Mouse (Mus musculus): ENCODE data around the gene Foxd2. TPM values are rescaled to one million over a fixed set of nuclear protein-coding genes. Genes with fewer than 3 reads are reported as not detected.

The Foxd2 gene
- polyA plus RNA-seq, 1 experiment from 2014 or later, result 2.0 TPM

DNA sequence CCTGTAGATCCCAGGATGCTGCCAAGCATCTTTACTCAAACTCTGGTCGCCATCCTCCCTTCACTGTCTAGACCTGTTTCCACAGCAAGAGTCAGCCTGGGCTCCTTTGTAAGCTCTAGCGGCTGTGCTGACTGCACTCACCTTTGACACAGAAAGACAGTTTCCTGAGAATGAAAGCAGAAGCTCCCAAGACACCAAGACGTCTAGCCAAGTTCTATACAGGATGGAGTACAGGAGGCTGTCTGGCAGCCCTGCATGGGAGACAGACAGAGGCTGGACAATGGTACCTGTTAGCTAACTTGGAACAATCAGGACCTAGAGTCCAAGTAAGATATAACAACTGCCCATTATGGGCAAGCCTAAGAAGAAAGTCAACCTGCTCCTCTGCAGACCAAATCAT, 8.8 kb downstream of the Foxd2 start:
- Histone ChIP-seq H3K9ac (no peak overlapping the region), H3K4me1 (peaks cover 6% of the 10 kb centered on the region; the same call in 1 of the 2 replicates), H3K27me3 (peaks cover 97% of the 10 kb centered on the region), H3K9me3 (no peaks in the 10 kb centered on the region), H3K27ac (no peak overlapping the region), H3K4me3 (no peak overlapping the region), H3K36me3 (no peaks in the 10 kb centered on the region), H3K4me2 (no peak overlapping the region)
- no peak for ATAC-seq (ENCODE audit: insufficient number of reproducible peaks, insufficient read depth, low FRiP score, low TSS enrichment, low read depth)
- WGBS, result 7% methylated on average over 3 of the region's 3 CpGs

DNA sequence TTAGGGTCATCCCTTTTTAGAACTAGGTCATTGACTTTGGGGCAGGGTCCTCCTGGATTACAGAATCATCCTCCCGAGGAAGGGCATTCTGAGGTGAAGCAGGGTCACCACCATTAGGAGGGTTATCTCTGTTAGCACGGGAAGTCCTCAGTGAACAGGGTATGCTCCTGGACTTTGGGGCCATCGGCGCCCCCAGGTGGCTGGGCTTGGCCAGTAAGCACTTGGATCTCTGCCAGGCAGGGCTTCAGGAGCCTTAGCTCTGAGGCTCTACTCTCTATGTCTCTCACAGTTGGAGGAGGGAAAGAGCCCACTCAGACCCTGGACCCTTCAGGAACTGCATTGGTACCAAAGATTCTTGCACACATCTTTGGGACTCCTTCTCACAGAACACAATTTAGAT, 10.8 kb downstream of the Foxd2 start:
- no peak for ATAC-seq (ENCODE audit: insufficient number of reproducible peaks, insufficient read depth, low FRiP score, low TSS enrichment, low read depth)
- Histone ChIP-seq H3K4me3 (no peak overlapping the region), H3K4me2 (no peak overlapping the region), H3K9ac (no peak overlapping the region), H3K27me3 (peaks cover 80% of the 10 kb centered on the region), H3K27ac (no peak overlapping the region), H3K36me3 (no peaks in the 10 kb centered on the region), H3K4me1 (peaks cover 5% of the 10 kb centered on the region; the same call in 1 of the 2 replicates), H3K9me3 (no peaks in the 10 kb centered on the region; the same call in 1 of the 2 replicates)
- 5% methylated on average over 4 of the region's 4 CpGs for whole genome bisulfite sequencing

DNA sequence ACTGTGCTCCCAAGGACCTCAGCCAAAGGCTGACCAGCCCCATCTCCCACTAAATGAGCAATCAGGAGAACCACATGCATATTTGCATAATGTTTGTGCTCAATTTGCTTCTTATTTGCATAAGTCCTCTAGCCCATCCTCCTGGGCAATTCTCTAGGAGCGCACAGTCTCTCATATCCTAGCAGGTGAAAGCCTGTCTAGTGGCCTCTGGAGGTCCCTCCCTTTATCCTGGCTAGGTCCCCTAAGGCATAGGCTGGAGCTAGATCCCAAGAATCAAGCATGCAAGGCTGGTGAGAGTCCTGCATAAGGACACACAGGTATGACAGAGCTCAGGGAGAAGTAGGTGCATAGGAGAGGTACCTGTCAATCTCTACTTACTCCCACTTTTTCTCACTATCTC, 26.4 kb downstream of the Foxd2 start:
- H3K4me3 ChIP-seq, result no peak overlapping the region
- no peak overlapping the region for H3K4me2 ChIP-seq
- WGBS, result 90% methylated on average over 1 of the region's 1 CpGs
- no peak for ATAC-seq (ENCODE audit: insufficient number of reproducible peaks, insufficient read depth, low FRiP score, low TSS enrichment, low read depth)
- H3K27me3 ChIP-seq, result peaks cover 13% of the 10 kb centered on the region
- H3K9ac ChIP-seq, result no peak overlapping the region
- H3K36me3 ChIP-seq, result no peaks in the 10 kb centered on the region
- H3K9me3 ChIP-seq, result no peaks in the 10 kb centered on the region
- H3K4me1 ChIP-seq, result no peaks in the 10 kb centered on the region
- H3K27ac ChIP-seq, result no peak overlapping the region

DNA sequence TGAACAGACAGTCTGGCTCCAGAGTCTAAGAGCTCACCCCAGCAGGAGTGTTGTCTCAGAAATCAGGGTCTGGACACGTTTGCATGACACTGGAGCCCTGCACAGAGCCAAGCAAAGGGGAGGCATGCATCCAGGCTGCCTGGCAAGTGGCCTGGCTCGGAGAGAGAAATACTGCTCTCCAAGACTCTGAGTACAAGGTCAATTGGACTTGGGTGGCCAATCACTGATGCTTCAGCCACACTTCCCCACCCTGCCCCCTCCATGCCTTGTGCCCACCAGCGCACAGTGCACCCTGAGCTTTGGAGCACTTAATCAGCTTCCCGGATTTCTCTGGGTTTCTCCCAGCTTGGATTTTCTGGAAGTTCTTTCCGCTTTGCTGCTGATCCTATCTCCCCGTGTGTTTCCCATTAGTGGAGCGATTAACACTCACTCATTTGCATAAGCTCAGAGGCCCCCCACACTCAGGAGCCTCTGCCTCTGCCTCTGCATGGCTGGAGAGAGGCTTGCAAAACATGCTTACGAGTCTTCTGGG, 32.2 kb downstream of the Foxd2 start:
- Histone ChIP-seq H3K27me3 (peaks cover 16% of the 10 kb centered on the region), H3K27ac (no peak overlapping the region), H3K4me3 (no peak overlapping the region), H3K9me3 (no peaks in the 10 kb centered on the region), H3K4me2 (no peak overlapping the region), H3K9ac (no peak overlapping the region), H3K4me1 (peaks cover 9% of the 10 kb centered on the region), H3K36me3 (no peaks in the 10 kb centered on the region)
- no peak for ATAC-seq (ENCODE audit: insufficient number of reproducible peaks, insufficient read depth, low FRiP score, low TSS enrichment, low read depth)
- 12% methylated on average over 8 of the region's 8 CpGs for whole genome bisulfite sequencing

DNA sequence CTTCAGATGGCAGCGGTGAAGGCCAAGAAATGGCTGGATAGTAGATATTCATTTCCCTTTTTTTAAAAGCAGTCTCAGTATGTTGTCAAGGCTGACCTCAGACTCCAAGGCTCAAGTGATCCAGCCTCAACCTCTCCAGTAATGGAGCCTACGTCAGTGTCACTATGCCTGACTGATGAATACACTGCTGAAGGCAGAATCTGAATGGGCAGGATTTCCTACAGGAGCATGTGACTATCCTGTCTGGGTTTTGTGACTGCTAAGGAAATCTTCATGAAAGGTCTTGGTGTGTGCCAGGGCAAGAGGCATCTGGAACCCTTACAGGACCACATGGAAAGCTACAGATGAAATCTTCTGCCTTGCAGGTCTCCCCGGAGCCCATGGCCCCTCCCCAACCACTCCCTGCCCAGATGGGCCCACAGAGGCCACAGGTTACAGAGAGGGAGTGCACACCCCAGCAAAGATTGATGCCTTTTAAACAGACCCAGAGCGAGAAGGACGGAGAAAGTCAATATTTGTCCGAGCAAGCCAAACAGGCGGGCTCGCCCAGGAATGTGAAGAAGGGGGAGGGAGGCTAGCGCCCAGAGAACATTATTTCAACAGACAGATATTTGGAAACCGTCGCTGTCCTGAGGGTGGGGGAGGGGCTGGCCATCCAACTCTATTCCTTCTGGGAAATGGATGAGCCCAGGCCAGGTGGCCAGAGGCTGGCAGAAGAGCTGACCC, 38.7 kb downstream of the Foxd2 start:
- H3K9me3 ChIP-seq, result no peaks in the 10 kb centered on the region
- no peak overlapping the region for H3K4me3 ChIP-seq
- H3K4me2 ChIP-seq, result no peak overlapping the region
- 57% methylated on average over 11 of the region's 11 CpGs for WGBS
- no peak for ATAC-seq (ENCODE audit: insufficient number of reproducible peaks, insufficient read depth, low FRiP score, low TSS enrichment, low read depth)
- H3K27me3 ChIP-seq, result peaks cover 28% of the 10 kb centered on the region; the same call in 1 of the 2 replicates
- H3K4me1 ChIP-seq, result peaks cover 13% of the 10 kb centered on the region; the same call in 1 of the 2 replicates
- no peak overlapping the region for H3K27ac ChIP-seq
- no peak overlapping the region for H3K9ac ChIP-seq
- no peaks in the 10 kb centered on the region for H3K36me3 ChIP-seq

DNA sequence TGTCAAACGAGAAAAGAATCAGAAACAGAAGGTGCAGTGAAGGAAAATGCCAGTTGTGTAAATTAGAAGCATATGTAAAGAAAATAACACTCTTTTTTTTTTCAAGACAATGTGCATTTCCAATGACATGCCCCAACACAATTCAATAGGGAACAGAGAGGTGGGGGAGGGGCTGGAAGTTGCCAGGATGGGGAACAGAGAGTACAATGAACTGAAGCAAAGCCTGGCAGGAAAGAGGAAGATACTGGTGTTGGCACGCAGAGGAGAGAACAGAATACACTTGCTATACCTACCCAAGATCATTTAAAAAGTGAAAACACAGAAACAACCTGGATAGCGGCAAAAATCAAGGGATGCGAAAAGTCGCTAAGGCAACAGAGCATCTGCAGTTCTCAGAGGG, 45.5 kb downstream of the Foxd2 start:
- Histone ChIP-seq H3K27ac (no peak overlapping the region), H3K36me3 (no peaks in the 10 kb centered on the region), H3K9ac (no peak overlapping the region), H3K4me1 (peaks cover 13% of the 10 kb centered on the region; the same call in 1 of the 2 replicates), H3K4me2 (no peak overlapping the region), H3K27me3 (peaks cover 28% of the 10 kb centered on the region), H3K4me3 (no peak overlapping the region), H3K9me3 (no peaks in the 10 kb centered on the region)
- no peak for ATAC-seq (ENCODE audit: insufficient number of reproducible peaks, insufficient read depth, low FRiP score, low TSS enrichment, low read depth)
- 67% methylated on average over 5 of the region's 5 CpGs for WGBS

DNA sequence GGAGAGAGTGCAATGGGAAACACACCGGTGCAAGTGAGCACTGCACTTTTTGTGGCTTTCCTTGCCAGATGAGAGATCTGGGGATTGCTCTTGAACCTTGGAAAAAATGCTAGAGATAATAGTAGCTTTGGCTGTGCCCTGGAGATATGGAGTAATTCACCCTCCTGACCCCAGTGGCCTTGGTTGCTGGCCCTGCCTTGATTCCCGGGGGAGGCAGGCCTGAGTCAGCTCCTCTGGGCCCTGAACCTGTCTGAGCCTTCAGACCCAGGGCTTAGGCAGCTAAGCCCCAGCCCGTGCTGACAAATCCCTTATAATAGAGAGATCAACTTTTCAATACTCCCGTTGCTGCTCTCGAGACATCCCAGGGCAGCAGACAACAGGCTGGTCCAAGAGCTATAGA, 50.2 kb downstream of the Foxd2 start:
- no peak for ATAC-seq (ENCODE audit: insufficient number of reproducible peaks, insufficient read depth, low FRiP score, low TSS enrichment, low read depth)
- H3K27me3 ChIP-seq, result peaks cover 32% of the 10 kb centered on the region

More for the DNA sequence above, 50.2 kb downstream of the Foxd2 start:
- Histone ChIP-seq H3K4me2 (no peak overlapping the region), H3K4me1 (no peaks in the 10 kb centered on the region), H3K9ac (no peak overlapping the region), H3K4me3 (no peak overlapping the region), H3K36me3 (no peaks in the 10 kb centered on the region), H3K9me3 (no peaks in the 10 kb centered on the region), H3K27ac (no peak overlapping the region)
- WGBS, result 32% methylated on average over 5 of the region's 5 CpGs

Other genes starting within 250 kb of the Foxd2 start
- gene Gm12830, start 87.2 kb downstream of the Foxd2 start, polyA plus RNA-seq (2015; fragmentation: Nextera tagmentation; extraction: Ambion mirVana), result not detected in 2 replicates
- gene Foxe3, start 17.1 kb upstream of the Foxd2 start, polyA plus RNA-seq (2015; fragmentation: Nextera tagmentation; extraction: Ambion mirVana), result not detected in 2 replicates
- 99.5 and 103 TPM in 2 replicates for gene Cmpk1, start 78.4 kb upstream of the Foxd2 start, polyA plus RNA-seq (2015; fragmentation: Nextera tagmentation; extraction: Ambion mirVana)
- gene Stil, start 91.3 kb upstream of the Foxd2 start, polyA plus RNA-seq (2015; fragmentation: Nextera tagmentation; extraction: Ambion mirVana), result 12.4 and 12.5 TPM in 2 replicates
- gene Tal1, start 147.6 kb upstream of the Foxd2 start, polyA plus RNA-seq (2015; fragmentation: Nextera tagmentation; extraction: Ambion mirVana), result 1.4 and 1.7 TPM in 2 replicates
- gene Pdzk1ip1, start 179.8 kb upstream of the Foxd2 start, polyA plus RNA-seq (2015; fragmentation: Nextera tagmentation; extraction: Ambion mirVana), result 8.7 and 12.3 TPM in 2 replicates
- 0.08 and 0.15 TPM in 2 replicates for gene Cyp4x1, start 225.4 kb upstream of the Foxd2 start, polyA plus RNA-seq (2015; fragmentation: Nextera tagmentation; extraction: Ambion mirVana)

All from embryonic facial prominence, embryonic 13.5 days (tissue).